Mouse (Mus musculus): Measurements from ENCODE around the gene Nptx1.

Nptx1 gene

GRCm38 (mm10) chr11:119547183-119547921, at the start of gene Nptx1:
Gene Nptx1, minus strand, starts transcription at chr11:119547753.
- no peak for DNase-seq (ENCODE audit: low spot score in 2 of 2)

- no peak for DNase-seq (ENCODE audit: low spot score in 2 of 2)
Observed at GRCm38 (mm10) chr11:119593966-119594365, 46.4 kb upstream of the Nptx1 start.

- DNase-seq (ENCODE audit: low spot score in 2 of 2), result no peak
Observed at GRCm38 (mm10) chr11:119589242-119589641, 41.7 kb upstream of the Nptx1 start.

- no peak for DNase-seq (ENCODE audit: low spot score in 2 of 2)
Observed at GRCm38 (mm10) chr11:119587112-119587511, 39.6 kb upstream of the Nptx1 start.

- no peak for DNase-seq (ENCODE audit: low spot score in 2 of 2)
Observed at GRCm38 (mm10) chr11:119586511-119586910, 39.0 kb upstream of the Nptx1 start.

- DNase-seq (ENCODE audit: low spot score in 2 of 2), result no peak
Observed at GRCm38 (mm10) chr11:119577721-119578120, 30.2 kb upstream of the Nptx1 start.

- DNase-seq (ENCODE audit: low spot score in 2 of 2), result no peak
Observed at GRCm38 (mm10) chr11:119576855-119577254, 29.3 kb upstream of the Nptx1 start.

- no peak for DNase-seq (ENCODE audit: low spot score in 2 of 2)
Observed at GRCm38 (mm10) chr11:119572316-119573010, 24.9 kb upstream of the Nptx1 start.

GRCm38 (mm10) chr11:119566188-119566587, 18.6 kb upstream of the Nptx1 start:
- DNase-seq (ENCODE audit: low spot score in 2 of 2), result no peak

- no peak for DNase-seq (ENCODE audit: low spot score in 2 of 2)
Observed at GRCm38 (mm10) chr11:119565684-119566083, 18.1 kb upstream of the Nptx1 start.

GRCm38 (mm10) chr11:119565021-119565420, 17.5 kb upstream of the Nptx1 start:
- DNase-seq (ENCODE audit: low spot score in 2 of 2), result no peak

- DNase-seq (ENCODE audit: low spot score in 2 of 2), result no peak
Observed at GRCm38 (mm10) chr11:119564383-119564782, 16.8 kb upstream of the Nptx1 start.

GRCm38 (mm10) chr11:119563166-119563565, 15.6 kb upstream of the Nptx1 start:
- DNase-seq (ENCODE audit: low spot score in 2 of 2), result no peak

GRCm38 (mm10) chr11:119562286-119562685, 14.7 kb upstream of the Nptx1 start:
- DNase-seq (ENCODE audit: low spot score in 2 of 2), result no peak

GRCm38 (mm10) chr11:119558870-119559610, 11.5 kb upstream of the Nptx1 start:
- no peak for DNase-seq (ENCODE audit: low spot score in 2 of 2)

- no peak for DNase-seq (ENCODE audit: low spot score in 2 of 2)
Observed at GRCm38 (mm10) chr11:119557940-119558869, 10.7 kb upstream of the Nptx1 start.

- DNase-seq (ENCODE audit: low spot score in 2 of 2), result no peak
Observed at GRCm38 (mm10) chr11:119555170-119555569, 7.6 kb upstream of the Nptx1 start.

- no peak for DNase-seq (ENCODE audit: low spot score in 2 of 2)
Observed at GRCm38 (mm10) chr11:119554706-119555105, 7.2 kb upstream of the Nptx1 start.

GRCm38 (mm10) chr11:119552902-119553802, 5.6 kb upstream of the Nptx1 start:
- no peak for DNase-seq (ENCODE audit: low spot score in 2 of 2)

- DNase-seq (ENCODE audit: low spot score in 2 of 2), result no peak
Observed at GRCm38 (mm10) chr11:119552301-119552700, 4.7 kb upstream of the Nptx1 start.

Measured in urinary bladder, postnatal 36 days (tissue).